Comparison of ENCODE assay signal across 19 mouse cellular contexts in the genomic region with DNA sequence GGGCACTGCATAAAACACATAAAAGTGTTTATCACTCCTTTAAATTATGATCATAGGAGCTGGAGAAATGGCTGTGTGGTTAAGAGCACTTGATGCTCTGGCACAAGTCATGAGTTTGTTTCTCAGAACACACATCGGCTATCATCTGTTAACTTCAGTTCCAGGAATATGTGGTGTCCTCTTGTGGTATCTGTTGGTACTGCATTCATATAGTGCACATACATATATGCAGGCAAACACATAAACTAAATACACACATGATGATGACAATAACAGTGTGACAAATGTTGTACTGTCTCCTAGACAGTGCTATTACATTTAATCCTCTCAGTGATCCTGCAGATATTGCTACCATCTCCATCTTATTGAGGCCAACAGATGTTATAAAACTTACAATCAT. TPM values are rescaled to one million over a fixed set of nuclear protein-coding genes. Genes with fewer than 3 reads are reported as not detected.
DNase-seq lines count a peak whose midpoint lies in the region; TF ChIP-seq lines count a peak whose summit lies in the region.
"Had no signal": no experiment of that assay in that cellular context is flagged by ENCODE, and none has a peak within 500 bp of the region (broad histone marks: within the 10 kb centered on the region; RNA-seq: fewer than 3 reads in every experiment).

No protein-coding gene starts in this region.

- TF ChIP-seq CTCF in layer of hippocampus, adult 2 months (conservative IDR thresholded peaks at IDR 0.05), result peak; percentile 56

- no peak overlapping the region for H3K27ac ChIP-seq in layer of hippocampus, adult 2 months
- H3K27ac ChIP-seq: forebrain, embryonic 15.5 days; left cerebral cortex, adult 2 months; liver, embryonic 15.5 days; midbrain, embryonic 10.5 days had no signal

- intact Hi-C loops in gastrocnemius, postnatal 14 days (cut with DNase I; ENCODE audit: low total_unique reads), result no loop called here

- H3K4me3 ChIP-seq in layer of hippocampus, adult 2 months, result no peak overlapping the region
- H3K4me3 ChIP-seq: erythroblast, embryonic 14.5 days; forebrain, embryonic 15.5 days; left cerebral cortex, adult 2 months; liver, embryonic 15.5 days; midbrain, embryonic 10.5 days; myocyte had no signal

- DNase-seq in layer of hippocampus, adult 2 months (ENCODE audit: low spot score in 2 of 2), result no peak
- no peak for DNase-seq in layer of hippocampus, adult 8-10 months (ENCODE audit: low spot score in 2 of 2)
- peak; percentile 10 for DNase-seq in 3T3-L1 (ENCODE audit: low read depth, low spot score)
- peak; percentile 8 for DNase-seq in A20 (ENCODE audit: low read depth, low spot score)
- DNase-seq in ZHBTc4 (ENCODE audit: low read depth, low spot score), result peak; percentile 67
- DNase-seq in gastrocnemius, postnatal 14 days, result no peak
- DNase-seq in embryo, embryonic 11 days, result no peak
- DNase-seq: adrenal gland, postnatal 10 days; cerebellum, adult 2 months; kidney, postnatal 10 days; lung, postnatal 4 days; thymus, adult 2 months had no signal

RNA-seq across cellular contexts. Expression of a gene that starts 13.8 kb away (rescaled TPM):
- total RNA-seq in layer of hippocampus, adult 2 months (2021), result 10 to 100 TPM; 11.5 to 12.6 TPM
- total RNA-seq in layer of hippocampus, adult 8-10 months (2022), result 10 to 100 TPM in 2 of 4 experiments, 1 to 10 TPM in 2; 6.6 to 13.3 (median 10.9) TPM
- total RNA-seq in gastrocnemius, postnatal 14 days (2021), result 10 to 100 TPM in 1 of 2 experiments, 1 to 10 TPM in 1; 9.9 to 10.4 TPM

RNA-seq across cellular contexts. Expression of a gene that starts 37.2 kb away (rescaled TPM):
- 1 to 10 TPM; 5.5 to 7.8 TPM for total RNA-seq in layer of hippocampus, adult 2 months (2021)
- 1 to 10 TPM; 6.3 to 7.9 (median 7.3) TPM for total RNA-seq in layer of hippocampus, adult 8-10 months (2022)
- total RNA-seq in gastrocnemius, postnatal 14 days (2021), result 1 to 10 TPM; 8.9 to 9.3 TPM
- total RNA-seq: neutrophil, adult 5-6 weeks had no signal

Comparison
In these comparisons a context has a peak if more than half of its experiments do, and no peak if none do; other contexts are left out.
1. DNase-seq: peak in 3T3-L1 (single experiment), A20 (single experiment) and ZHBTc4 (single experiment); none in layer of hippocampus, adult 2 months (0 of 2), layer of hippocampus, adult 8-10 months (0 of 2), gastrocnemius, postnatal 14 days (single experiment) and embryo, embryonic 11 days (single experiment).